Mouse (Mus musculus): ENCODE results near the gene Rftn1.

Rftn1 gene

GRCm38 (mm10) chr17:50025173-50025626, 165.3 kb downstream of the Rftn1 start:
- no peak for DNase-seq (ENCODE audit: low read depth, low spot score)

- DNase-seq (ENCODE audit: low read depth, low spot score), result no peak
Observed at GRCm38 (mm10) chr17:50021400-50021799, 169.1 kb downstream of the Rftn1 start.

GRCm38 (mm10) chr17:50020211-50021001, 170.1 kb downstream of the Rftn1 start:
- DNase-seq (ENCODE audit: low read depth, low spot score), result no peak

GRCm38 (mm10) chr17:50019819-50020210, 170.7 kb downstream of the Rftn1 start:
- no peak for DNase-seq (ENCODE audit: low read depth, low spot score)

GRCm38 (mm10) chr17:50019090-50019489, 171.4 kb downstream of the Rftn1 start:
- DNase-seq (ENCODE audit: low read depth, low spot score), result peak; percentile 44

- DNase-seq (ENCODE audit: low read depth, low spot score), result no peak
Observed at GRCm38 (mm10) chr17:50014708-50015107, 175.8 kb downstream of the Rftn1 start.

- DNase-seq (ENCODE audit: low read depth, low spot score), result no peak
Observed at GRCm38 (mm10) chr17:50013848-50014247, 176.6 kb downstream of the Rftn1 start.

GRCm38 (mm10) chr17:50010096-50010495, 180.4 kb downstream of the Rftn1 start:
- no peak for DNase-seq (ENCODE audit: low read depth, low spot score)

GRCm38 (mm10) chr17:50006721-50007351, 183.6 kb downstream of the Rftn1 start:
- DNase-seq (ENCODE audit: low read depth, low spot score), result peak; percentile 35

- DNase-seq (ENCODE audit: low read depth, low spot score), result no peak
Observed at GRCm38 (mm10) chr17:50006338-50006720, 184.1 kb downstream of the Rftn1 start.

- no peak for DNase-seq (ENCODE audit: low read depth, low spot score)
Observed at GRCm38 (mm10) chr17:50003156-50003555, 187.3 kb downstream of the Rftn1 start.

- no peak for DNase-seq (ENCODE audit: low read depth, low spot score)
Observed at GRCm38 (mm10) chr17:50002171-50002570, 188.3 kb downstream of the Rftn1 start.

GRCm38 (mm10) chr17:50001754-50002153, 188.7 kb downstream of the Rftn1 start:
- no peak for DNase-seq (ENCODE audit: low read depth, low spot score)

- DNase-seq (ENCODE audit: low read depth, low spot score), result no peak
Observed at GRCm38 (mm10) chr17:50000580-50000979, 189.9 kb downstream of the Rftn1 start.

- no peak for DNase-seq (ENCODE audit: low read depth, low spot score)
Observed at GRCm38 (mm10) chr17:49996626-49997152, 193.8 kb downstream of the Rftn1 start.

- DNase-seq (ENCODE audit: low read depth, low spot score), result no peak
Observed at GRCm38 (mm10) chr17:49996097-49996496, 194.4 kb downstream of the Rftn1 start.

GRCm38 (mm10) chr17:49995226-49995625, 195.2 kb downstream of the Rftn1 start:
- no peak for DNase-seq (ENCODE audit: low read depth, low spot score)

GRCm38 (mm10) chr17:49993631-49994030, 196.8 kb downstream of the Rftn1 start:
- DNase-seq (ENCODE audit: low read depth, low spot score), result no peak

GRCm38 (mm10) chr17:49992625-49993603, 197.6 kb downstream of the Rftn1 start:
- DNase-seq (ENCODE audit: low read depth, low spot score), result no peak

- DNase-seq (ENCODE audit: low read depth, low spot score), result no peak
Observed at GRCm38 (mm10) chr17:49989583-49989982, 200.9 kb downstream of the Rftn1 start.

GRCm38 (mm10) chr17:49987095-49987494, 203.4 kb downstream of the Rftn1 start:
- DNase-seq (ENCODE audit: low read depth, low spot score), result no peak

GRCm38 (mm10) chr17:49983478-49983877, 207.0 kb downstream of the Rftn1 start:
- DNase-seq (ENCODE audit: low read depth, low spot score), result no peak
